Mouse (Mus musculus) granulocyte monocyte progenitor cell, adult 5-6 weeks (primary cell): ENCODE results near the gene D030056L22Rik. TPM values are rescaled to one million over a fixed set of nuclear protein-coding genes. Genes with fewer than 3 reads are reported as not detected.

Experiments
- ATAC-seq: replicated peaks from 2 replicates; pipeline ENCODE4 v1.8.0; 2016; ENCODE audit warnings: mild to moderate bottlenecking, moderate TSS enrichment, inconsistent platforms; ENCODE audit not compliant: poor library complexity, severe bottlenecking
- total RNA-seq, 2 experiments: library from RNA; stranded (forward) in 1 of 2; stranded (reverse) in 1 of 2; fragments of 200-712, 200-1000 nt in 1 of 2; fragments of >200 nt in 1 of 2; fragmentation: Nextera tagmentation in 1 of 2; gene quantifications; 2 replicates each; pipeline ENCODE4 v1.2.3; 2014 to 2017

The D030056L22Rik gene
- total RNA-seq, 2 experiments from 2014 or later = 18.8 to 28.7 TPM

DNA sequence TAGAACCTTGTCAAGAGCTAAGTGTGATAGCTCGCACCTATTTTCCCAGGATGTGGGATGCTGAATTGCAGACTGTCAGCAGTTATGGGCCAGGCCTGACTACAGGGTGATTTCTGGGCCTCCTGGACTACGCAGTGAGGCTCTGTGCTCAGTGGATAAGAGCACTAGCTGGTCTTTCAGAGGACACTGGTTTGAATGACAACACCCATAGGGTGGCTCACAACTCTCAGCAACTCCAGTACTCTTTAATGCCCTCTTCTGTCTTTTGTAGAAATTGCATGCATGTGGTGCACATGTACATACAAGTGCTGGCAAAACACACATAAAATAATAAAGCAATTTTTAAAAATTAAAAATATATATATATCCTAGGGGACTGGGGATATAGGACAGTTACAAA, 12.2 kb downstream of the D030056L22Rik start:
- ATAC-seq = no peak; the same call in 1 of the 2 replicates

DNA sequence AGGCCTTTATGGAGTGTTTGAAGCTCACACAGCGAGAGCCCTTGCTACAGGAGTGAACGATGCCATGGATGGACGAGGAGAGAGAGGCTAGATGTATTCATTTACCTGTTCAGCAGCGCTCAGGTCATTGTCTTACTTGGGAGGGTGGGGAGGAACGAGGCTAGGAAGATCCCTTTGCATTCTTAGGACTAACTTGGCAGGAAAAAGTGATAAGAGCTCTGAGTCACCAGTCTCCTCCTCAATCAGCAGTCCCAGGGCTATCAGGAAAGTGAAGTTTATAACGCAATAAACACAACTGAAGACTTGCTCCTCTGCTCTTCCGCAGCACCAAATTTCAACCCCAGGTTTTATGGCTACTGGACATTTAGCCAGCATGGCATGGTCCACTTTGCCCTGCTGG, 17.3 kb downstream of the D030056L22Rik start:
- no peak for ATAC-seq

DNA sequence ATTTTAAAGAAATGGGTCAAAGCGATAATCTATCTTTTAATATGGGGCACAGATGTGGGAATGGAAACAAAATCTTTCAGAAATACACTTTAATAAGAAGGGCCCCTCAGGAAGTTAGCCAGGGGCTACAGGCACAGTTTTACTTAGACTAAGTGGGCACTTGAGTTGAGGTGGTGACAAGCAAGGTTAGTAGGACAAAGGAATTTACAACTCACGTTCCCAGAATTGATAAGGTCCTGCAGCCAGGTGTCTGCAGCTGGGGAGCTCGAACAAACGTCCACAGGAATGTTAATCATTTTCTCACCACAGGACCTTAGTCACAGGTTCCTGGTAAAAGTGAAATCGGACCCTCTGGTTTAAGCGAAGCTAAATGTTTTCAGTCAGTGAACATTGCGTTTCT, 18.1 kb downstream of the D030056L22Rik start:
- ATAC-seq = no peak

DNA sequence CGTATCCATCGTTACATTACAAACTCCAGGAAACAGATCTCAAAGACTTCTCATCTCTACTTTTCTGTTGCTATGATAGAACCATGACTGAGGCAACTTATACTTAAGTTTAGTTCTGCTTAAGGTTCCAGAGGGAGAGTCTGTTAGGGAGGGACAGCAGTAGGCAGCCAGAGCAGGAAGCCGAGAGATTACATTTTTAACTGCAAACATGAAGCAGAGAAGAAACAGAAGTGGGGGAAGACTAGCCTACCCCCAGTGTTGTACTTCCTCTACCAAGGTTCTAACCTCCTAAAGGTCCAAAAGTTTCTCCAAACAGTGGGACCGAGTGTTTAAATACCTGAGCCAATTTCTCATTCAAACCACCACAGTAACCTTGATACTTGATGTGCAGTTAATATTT, 22.9 kb downstream of the D030056L22Rik start:
- no peak for ATAC-seq

DNA sequence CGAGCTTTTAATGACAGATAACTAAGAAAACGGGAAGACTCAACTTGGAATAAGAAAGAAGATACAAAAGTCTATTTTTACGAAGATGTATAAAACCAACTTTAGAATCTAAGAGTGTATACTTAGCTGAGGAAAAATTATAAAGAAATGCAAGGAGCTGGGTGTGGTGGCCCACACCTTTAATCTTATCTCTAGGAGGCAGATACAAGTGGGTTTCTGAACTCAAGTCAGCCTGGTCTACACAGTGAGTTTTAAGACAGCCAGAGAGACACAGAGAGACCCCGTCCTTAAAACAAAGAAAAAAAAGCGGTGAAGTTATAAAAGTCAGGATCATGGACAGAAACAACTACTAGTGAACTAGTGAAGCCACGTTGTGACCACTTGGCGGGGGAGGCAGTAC, 26.2 kb downstream of the D030056L22Rik start:
- ATAC-seq = no peak

DNA sequence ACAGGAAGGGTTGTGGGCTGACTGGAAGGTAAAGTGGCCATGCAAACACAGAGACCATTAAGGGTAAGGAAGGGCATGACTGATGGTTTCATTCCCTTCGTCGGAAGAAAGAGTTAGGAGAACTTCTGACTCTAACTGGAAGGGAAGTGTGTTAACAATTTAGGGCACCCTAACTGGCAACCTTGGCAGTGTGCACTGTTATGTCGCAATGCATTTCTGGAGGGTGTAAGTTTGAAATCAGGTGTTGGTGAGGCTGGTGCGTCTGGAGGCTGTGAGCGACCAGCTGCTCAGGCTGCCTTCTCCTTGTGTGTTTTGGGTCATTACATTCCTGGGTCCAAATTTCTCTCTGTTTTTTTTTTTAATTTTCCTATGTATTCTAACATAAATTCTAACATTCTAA, 31.0 kb downstream of the D030056L22Rik start:
- ATAC-seq = peak; percentile 85

DNA sequence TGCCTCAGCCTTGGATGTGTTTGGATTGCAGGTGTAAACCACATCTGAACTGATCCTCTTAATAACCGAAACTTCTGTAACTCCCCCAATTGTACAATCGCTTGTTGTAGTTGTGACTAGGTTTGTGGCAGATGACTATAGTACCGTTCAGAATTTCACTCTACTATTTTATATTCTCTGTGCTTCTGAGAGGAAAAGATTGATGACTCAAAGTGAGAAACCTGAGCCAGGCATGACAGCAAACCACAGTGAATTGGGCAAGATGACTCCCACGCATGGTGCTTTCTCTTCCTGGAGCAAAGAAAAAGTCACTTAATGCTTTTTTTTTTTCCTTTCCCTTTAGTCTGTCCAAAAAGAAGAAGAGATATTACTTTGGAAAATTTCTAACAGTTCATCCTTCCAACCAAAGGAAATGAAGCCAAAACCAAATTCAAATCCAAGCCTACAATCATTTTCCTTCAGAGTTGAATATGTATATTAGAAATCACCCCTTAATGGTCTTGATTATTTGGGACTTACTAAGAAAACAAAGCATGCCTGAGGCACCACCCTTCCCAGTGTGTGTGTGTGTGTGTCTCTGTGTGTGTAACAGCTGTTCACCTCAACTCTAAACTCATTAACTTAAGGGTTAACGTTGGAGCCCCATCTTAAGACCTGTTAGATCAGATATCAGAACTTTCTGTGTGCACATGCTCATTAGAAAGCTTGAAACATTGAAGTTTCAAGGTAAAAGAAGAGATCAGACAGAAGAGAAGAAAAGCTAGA, 33.8 kb downstream of the D030056L22Rik start:
- ATAC-seq = no peak; the same call in 1 of the 2 replicates

DNA sequence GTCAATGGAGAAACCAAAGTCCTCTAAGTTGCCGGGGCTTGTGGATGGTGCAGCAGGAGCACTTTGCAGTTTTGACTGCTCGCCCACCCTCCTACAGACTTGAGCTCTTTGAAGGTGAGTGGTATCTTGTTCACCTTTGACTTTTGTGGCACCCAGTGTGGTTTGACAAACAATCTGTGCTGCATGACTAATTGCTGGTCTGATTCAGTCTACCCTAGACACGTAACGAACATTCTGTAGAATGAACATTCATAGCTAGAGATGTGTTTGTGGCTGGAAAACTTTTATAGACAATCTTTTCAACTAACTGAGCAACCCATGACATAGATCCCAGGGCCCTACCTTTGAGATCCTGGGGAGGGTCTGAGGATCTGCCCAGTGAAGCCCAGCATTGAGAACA, 34.4 kb downstream of the D030056L22Rik start:
- ATAC-seq = no peak

DNA sequence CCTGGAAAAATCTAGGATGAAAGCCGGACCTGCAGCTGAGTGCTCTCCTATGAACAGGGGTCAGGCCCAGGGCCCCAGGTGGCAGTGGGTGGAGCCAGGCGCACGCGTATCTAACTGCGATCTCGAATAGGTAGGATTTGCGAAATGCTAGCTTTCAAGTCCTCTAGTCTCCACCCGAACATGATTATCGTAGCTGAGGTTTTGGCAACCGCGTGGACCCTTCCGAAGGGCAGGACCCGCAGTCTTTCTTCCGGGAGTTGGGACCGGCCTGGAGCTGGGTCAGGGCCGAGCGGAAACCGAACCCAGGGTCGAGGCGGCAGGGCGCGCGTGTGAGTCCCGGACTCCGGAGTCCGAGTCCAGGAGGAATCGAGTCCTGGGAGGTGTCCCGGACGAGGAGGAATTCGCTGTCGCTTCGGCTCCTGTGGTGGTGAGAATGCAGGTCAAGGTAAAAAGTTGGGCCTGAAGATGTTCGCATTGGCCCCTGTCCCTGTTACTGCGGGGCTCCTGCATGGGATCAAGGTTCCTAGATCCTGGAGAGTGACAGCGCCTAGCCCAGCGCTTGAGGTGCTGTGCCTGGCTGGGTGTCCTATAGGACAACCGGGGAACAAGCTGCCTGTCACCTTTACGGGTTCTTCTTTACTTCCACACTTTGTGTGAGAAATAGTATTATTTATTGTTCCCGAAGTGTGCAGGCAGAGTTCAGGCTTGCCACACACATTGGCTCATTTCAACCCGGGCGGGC, 36.8 kb downstream of the D030056L22Rik start, which contains the start of gene Trpm6:
Gene Trpm6 (plus strand): TSS at position 386 of the 742 bp plus-strand sequence.
- peak; percentile 46 for ATAC-seq

DNA sequence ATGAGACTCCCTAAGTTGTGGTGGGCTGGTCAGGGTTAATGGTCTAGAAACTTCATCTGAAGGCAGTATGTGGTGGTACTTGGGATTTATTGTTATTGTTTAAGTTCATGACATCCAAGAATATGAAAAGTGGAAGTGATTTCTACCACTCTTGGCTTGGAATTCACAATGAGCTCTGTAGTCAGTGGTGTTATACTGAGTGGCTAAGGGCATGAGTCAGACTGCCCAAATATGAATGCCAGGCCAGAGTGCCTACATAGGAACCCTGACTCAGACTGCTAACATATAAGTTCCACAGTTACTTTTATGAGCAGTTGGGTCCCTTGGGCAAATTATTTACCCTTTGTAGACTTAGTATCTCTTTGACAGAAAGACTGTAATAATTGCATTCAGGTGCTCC, 44.2 kb downstream of the D030056L22Rik start:
- no peak for ATAC-seq

DNA sequence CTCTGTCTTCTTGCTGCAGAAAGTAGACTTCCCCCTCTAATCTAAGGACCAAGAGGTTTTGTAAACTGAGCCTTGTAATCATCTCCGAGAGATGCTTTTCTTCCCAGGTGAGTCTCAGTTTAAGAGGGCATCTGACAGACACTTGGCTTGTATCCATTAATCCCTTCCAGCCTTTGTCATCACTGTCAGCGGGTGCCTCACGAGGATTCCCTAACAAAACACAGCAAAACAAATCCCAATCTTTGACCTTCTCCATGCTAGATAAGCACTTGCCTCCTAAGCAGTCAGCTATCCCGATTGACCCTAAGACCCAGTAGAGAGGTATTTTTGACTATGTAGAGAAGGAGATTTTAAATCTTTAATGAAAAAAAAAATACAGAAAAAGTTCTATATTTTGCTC, 44.7 kb downstream of the D030056L22Rik start:
- no peak for ATAC-seq

DNA sequence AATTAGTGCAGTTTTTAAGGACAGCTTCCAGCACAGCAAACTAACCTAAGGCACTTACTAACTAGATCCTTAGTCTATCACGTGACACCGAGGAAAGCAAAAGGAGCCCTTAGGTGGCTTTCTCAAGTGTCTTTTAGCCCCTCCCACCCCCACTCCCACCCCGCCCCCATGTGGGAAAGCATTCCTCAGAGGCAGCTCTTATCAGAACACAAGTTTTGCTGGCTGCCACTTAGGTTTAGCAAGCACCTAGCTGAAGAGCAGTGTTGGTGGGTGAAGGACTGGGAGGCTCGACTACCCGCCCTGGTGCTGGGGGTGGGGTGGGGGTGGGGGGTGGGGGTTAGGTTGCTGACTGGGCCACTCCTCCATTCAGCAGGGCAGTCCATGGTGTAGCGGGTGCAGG, 45.3 kb downstream of the D030056L22Rik start:
- ATAC-seq = no peak

DNA sequence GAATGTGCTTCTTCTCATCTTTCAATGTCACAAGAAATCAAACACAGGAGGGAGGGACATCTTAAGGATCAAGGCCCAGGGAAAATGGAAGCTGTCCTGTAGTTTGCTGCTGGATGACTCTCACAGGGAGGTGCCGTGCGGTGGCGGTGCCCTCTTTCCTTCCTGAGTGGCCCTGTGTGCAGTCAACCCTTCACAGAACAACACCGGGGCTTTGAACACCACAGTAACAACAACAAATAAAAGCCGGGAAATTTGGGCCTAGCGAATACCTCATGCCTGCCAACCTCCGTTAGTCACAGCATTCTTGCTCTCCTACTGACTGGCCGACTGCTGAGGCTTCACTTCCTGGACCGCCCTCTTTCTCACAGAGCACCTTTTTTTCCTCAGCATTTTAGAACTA, 45.9 kb downstream of the D030056L22Rik start:
- no peak for ATAC-seq

DNA sequence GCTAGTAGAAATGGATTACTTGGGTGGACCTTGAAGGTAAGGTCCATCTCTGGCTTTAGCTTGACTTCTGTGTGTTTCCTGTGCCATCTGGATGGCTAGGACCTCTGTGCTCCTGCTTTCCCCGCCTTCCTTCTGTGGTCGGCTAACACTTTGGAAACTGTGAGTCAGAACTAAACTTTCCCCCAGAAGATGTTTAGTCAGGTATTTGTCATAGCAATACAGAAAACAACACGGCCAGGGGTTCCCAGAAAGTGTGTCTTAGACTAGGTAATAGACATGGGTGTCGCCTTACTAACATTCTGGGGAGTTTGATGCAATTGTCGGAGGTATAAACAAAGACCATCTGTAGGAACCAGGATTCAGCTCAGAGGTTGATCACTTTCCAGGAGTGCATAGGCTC, 53.4 kb downstream of the D030056L22Rik start:
- ATAC-seq = no peak

Other genes starting within 250 kb of the D030056L22Rik start
- 139 and 152 TPM in 2 replicates for gene Ostf1, start 81.4 kb upstream of the D030056L22Rik start, total RNA-seq (2014; fragmentation: Nextera tagmentation)
- gene Ostf1, start 81.4 kb upstream of the D030056L22Rik start, total RNA-seq (2017) = 208 and 230 TPM in 2 replicates
- gene Nmrk1, start 81.2 kb upstream of the D030056L22Rik start, total RNA-seq (2014; fragmentation: Nextera tagmentation) = 6.6 and 14.9 TPM in 2 replicates
- gene Nmrk1, start 81.2 kb upstream of the D030056L22Rik start, total RNA-seq (2017) = 2.0 and 15.9 TPM in 2 replicates
- gene Carnmt1, start 42.4 kb upstream of the D030056L22Rik start, total RNA-seq (2014; fragmentation: Nextera tagmentation) = 22.6 and 29.8 TPM in 2 replicates
- 24.1 and 58.0 TPM in 2 replicates for gene Carnmt1, start 42.4 kb upstream of the D030056L22Rik start, total RNA-seq (2017)
- 0.09 TPM in 1 of 2 replicates, not detected in the other for gene Trpm6, start 36.8 kb downstream of the D030056L22Rik start, total RNA-seq (2014; fragmentation: Nextera tagmentation)
- 0.34 TPM in 1 of 2 replicates, not detected in the other for gene Trpm6, start 36.8 kb downstream of the D030056L22Rik start, total RNA-seq (2017)